Mouse (Mus musculus) olfactory bulb, adult 2 months (tissue): ENCODE data around the gene A630001G21Rik.

Experiments used
- CTCF ChIP-seq: fragments of 200-500 bp; IDR thresholded peaks from 2 replicates; pipeline ENCODE4 v1.5.1; 2012; ENCODE audit warnings: low read depth, mild to moderate bottlenecking, low read length, moderate library complexity; ENCODE audit not compliant: insufficient read depth
- POLR2A ChIP-seq: fragments of 200-500 bp; IDR thresholded peaks from 2 replicates; pipeline ENCODE4 v1.6.1; 2012; ENCODE audit warnings: mild to moderate bottlenecking, low read depth, low read length, moderate library complexity; ENCODE audit not compliant: insufficient read depth

GRCm38 (mm10) chr1:85804551-85804950 is 26.1 kb upstream of the A630001G21Rik start:
- TF ChIP-seq POLR2A (no peak), CTCF (no peak)
